Mouse (Mus musculus) CH12.LX (cell line): ENCODE data around the gene Grk6.

ENCODE experiments used
- CTCF ChIP-seq, 2 experiments: IDR thresholded peaks in 1 of 2; conservative IDR thresholded peaks in 1 of 2; 2 replicates each; pipeline ENCODE4 v1.5.1; 2011 to 2012; ENCODE audit warnings: low read depth in 2 of 2, low read length in 2 of 2, improper control_type of control experiment in 1 of 2, inconsistent platforms in 1 of 2, mild to moderate bottlenecking in 1 of 2, moderate library complexity in 1 of 2
- EP300 ChIP-seq: IDR thresholded peaks from 2 replicates; pipeline ENCODE4 v1.6.1; 2011; ENCODE audit warnings: low read length, improper control_type of control experiment
- ETS1 ChIP-seq: conservative IDR thresholded peaks from 2 replicates; pipeline ENCODE4 v1.6.1; 2012; ENCODE audit warnings: low read depth, mild to moderate bottlenecking, inconsistent platforms, low read length, improper control_type of control experiment, moderate library complexity
- MAFK ChIP-seq: IDR thresholded peaks from 2 replicates; pipeline ENCODE4 v1.6.1; 2011; ENCODE audit warnings: low read length, improper control_type of control experiment; ENCODE audit not compliant: insufficient replicate concordance
- MAX ChIP-seq: IDR thresholded peaks from 2 replicates; pipeline ENCODE4 v1.6.1; 2011; ENCODE audit warnings: low read length, improper control_type of control experiment
- MEF2A ChIP-seq: IDR thresholded peaks from 2 replicates; pipeline ENCODE4 v1.6.1; 2014; ENCODE audit warnings: low read depth, mild to moderate bottlenecking, inconsistent platforms, low read length, improper control_type of control experiment, borderline replicate concordance
- SIN3A ChIP-seq: IDR thresholded peaks from 2 replicates; pipeline ENCODE4 v1.6.1; 2012; ENCODE audit warnings: low read length, improper control_type of control experiment, inconsistent platforms
- SMC3 ChIP-seq: IDR thresholded peaks from 2 replicates; pipeline ENCODE4 v1.6.1; 2011; ENCODE audit warnings: low read depth, low read length, improper control_type of control experiment
- TBP ChIP-seq: conservative IDR thresholded peaks from 2 replicates; pipeline ENCODE4 v1.6.1; 2011; ENCODE audit warnings: low read depth, low read length, improper control_type of control experiment
- UBTF ChIP-seq: IDR thresholded peaks from 2 replicates; pipeline ENCODE4 v1.6.1; 2012; ENCODE audit warnings: low read depth, mild to moderate bottlenecking, inconsistent platforms, low read length, improper control_type of control experiment, moderate library complexity
- USF1 ChIP-seq: IDR thresholded peaks from 2 replicates; pipeline ENCODE4 v1.6.1; 2014; ENCODE audit warnings: low read depth, mild to moderate bottlenecking, inconsistent platforms, low read length, improper control_type of control experiment

GRCm38 (mm10) chr13:55494883-55495621, 50.2 kb downstream of the Grk6 start:
- TF ChIP-seq MAX (no peak), USF1 (no peak), UBTF (no peak), EP300 (no peak), MEF2A (no peak), TBP (no peak), CTCF (conservative IDR thresholded peaks at IDR 0.05 in 1 of 2, IDR thresholded peaks at IDR 0.05 in 1 of 2; ENCODE audit: low read depth in 2 of 2, low read length in 2 of 2) (no peak), MAFK (no peak), ETS1 (no peak), SMC3 (no peak), SIN3A (no peak)
